Mouse (Mus musculus) lung, postnatal 0 days (tissue): ENCODE results near the gene Zfp472. TPM values are rescaled to one million over a fixed set of nuclear protein-coding genes. Genes with fewer than 3 reads are reported as not detected.

Source experiments
- ATAC-seq: fragments of 200-750 bp; cut with Nextera tagmentation; 2 replicates; pipeline ENCODE4 v1.8.0; 2017; ENCODE audit warnings: moderate library complexity
- DNase-seq: peaks from one replicate; pipeline ENCODE4 v3.0.0-alpha.2; 2016; ENCODE audit warnings: low spot score
- H3K27ac ChIP-seq: fragments of 300-500 bp; sonication (generic); 2 replicates; pipeline ENCODE4 v1.5.1; 2014; ENCODE audit warnings: antibody characterized with exemption, mild to moderate bottlenecking, low read length, mixed read lengths
- H3K27me3 ChIP-seq: fragments of 300-500 bp; sonication (generic); replicated peaks from 2 replicates; pipeline ENCODE4 v1.6.1; 2014; ENCODE audit warnings: low read length, mixed read lengths; ENCODE audit not compliant: insufficient read depth
- H3K36me3 ChIP-seq: fragments of 300-500 bp; sonication (generic); 2 replicates; pipeline ENCODE4 v1.6.1; 2014; ENCODE audit warnings: low read length, mixed read lengths; ENCODE audit not compliant: insufficient read depth
- H3K4me1 ChIP-seq: fragments of 300-500 bp; sonication (generic); 2 replicates; pipeline ENCODE4 v1.6.1; 2014; ENCODE audit warnings: antibody characterized with exemption, low read depth, low read length, mixed read lengths; ENCODE audit not compliant: insufficient read depth
- H3K4me2 ChIP-seq: fragments of 300-500 bp; sonication (generic); replicated peaks from 2 replicates; pipeline ENCODE4 v1.6.1; 2014; ENCODE audit warnings: low read depth, mild to moderate bottlenecking, low read length, moderate library complexity, mixed read lengths
- H3K4me3 ChIP-seq: fragments of 300-500 bp; sonication (generic); 2 replicates; pipeline ENCODE4 v1.5.1; 2014; ENCODE audit warnings: low read depth, low read length
- H3K9ac ChIP-seq: fragments of 300-500 bp; sonication (generic); replicated peaks from 2 replicates; pipeline ENCODE4 v1.6.1; 2014; ENCODE audit warnings: low read depth, mild to moderate bottlenecking
- H3K9me3 ChIP-seq: fragments of 300-500 bp; sonication (generic); 2 replicates; pipeline ENCODE4 v1.6.1; 2016; ENCODE audit warnings: low read length, mixed read lengths
- CTCF ChIP-seq: IDR thresholded peaks from 2 replicates; pipeline ENCODE4 v1.5.1; 2016; ENCODE audit warnings: antibody characterized with exemption, mild to moderate bottlenecking
- EP300 ChIP-seq: IDR thresholded peaks from 2 replicates; pipeline ENCODE4 v1.6.1; 2016; ENCODE audit warnings: antibody characterized with exemption, mild to moderate bottlenecking, control low read depth
- WGBS: fragments of 180-500 bp; shearing (Covaris S2); extraction: QIAGEN DNeasy Blood & Tissue Kit; methylation state at CpG from one replicate; pipeline ENCODE4 v1.1.7; 2014; 5-methylcytosine and 5-hydroxymethylcytosine counted together
- polyA plus RNA-seq: library from polyadenylated mRNA; unstranded; fragments of >200 nt; fragmentation: Nextera tagmentation; extraction: Ambion mirVana; gene quantifications from 2 replicates; pipeline ENCODE4 v1.2.1, GENCODE M21; 2015

Zfp472 gene
- polyA plus RNA-seq, 1 experiment from 2014 or later, result 7.8 TPM

- 85% methylated on average over 5 of the region's 5 CpGs for WGBS
- TF ChIP-seq EP300 (no peak), CTCF (no peak)
- no peak overlapping the region for H3K4me3 ChIP-seq
- ATAC-seq, result no peak
- DNase-seq, result no peak
- no peaks in the 10 kb centered on the region for H3K9me3 ChIP-seq
- H3K4me1 ChIP-seq, result no peaks in the 10 kb centered on the region
- H3K27ac ChIP-seq, result no peak overlapping the region
- H3K36me3 ChIP-seq, result no peaks in the 10 kb centered on the region
- no peak overlapping the region for H3K9ac ChIP-seq
- H3K4me2 ChIP-seq, result no peak overlapping the region
- H3K27me3 ChIP-seq, result no peaks in the 10 kb centered on the region
These were observed 37.8 kb upstream of the Zfp472 start for GRCm38 (mm10) chr17:32927803-32928202.

- no peak overlapping the region for H3K4me2 ChIP-seq
- H3K36me3 ChIP-seq, result no peaks in the 10 kb centered on the region
- DNase-seq (no peak), ATAC-seq (no peak)
- H3K9me3 ChIP-seq, result no peaks in the 10 kb centered on the region
- H3K27ac ChIP-seq, result no peak overlapping the region
- TF ChIP-seq EP300 (no peak), CTCF (no peak)
- 74% methylated on average over 4 of the region's 4 CpGs for WGBS
- no peaks in the 10 kb centered on the region for H3K4me1 ChIP-seq
- H3K9ac ChIP-seq, result no peak overlapping the region
- no peaks in the 10 kb centered on the region for H3K27me3 ChIP-seq
- H3K4me3 ChIP-seq, result no peak overlapping the region
These were observed 25.8 kb upstream of the Zfp472 start for GRCm38 (mm10) chr17:32939831-32940230.

GRCm38 (mm10) chr17:32943661-32944060, 22.0 kb upstream of the Zfp472 start:
- DNase-seq (no peak), ATAC-seq (no peak)
- WGBS, result 86% methylated on average over 3 of the region's 3 CpGs
- H3K27me3 ChIP-seq, result no peaks in the 10 kb centered on the region
- TF ChIP-seq CTCF (no peak), EP300 (no peak)
- H3K4me3 ChIP-seq, result no peak overlapping the region
- no peak overlapping the region for H3K9ac ChIP-seq
- no peak overlapping the region for H3K4me2 ChIP-seq
- peaks cover 12% of the 10 kb centered on the region for H3K4me1 ChIP-seq
- no peak overlapping the region for H3K27ac ChIP-seq
- no peaks in the 10 kb centered on the region for H3K9me3 ChIP-seq
- H3K36me3 ChIP-seq, result no peaks in the 10 kb centered on the region

- peaks cover 12% of the 10 kb centered on the region for H3K4me1 ChIP-seq
- no peak overlapping the region for H3K4me2 ChIP-seq
- H3K9me3 ChIP-seq, result no peaks in the 10 kb centered on the region
- TF ChIP-seq CTCF, result peak; percentile 38
- TF ChIP-seq EP300, result no peak
- H3K36me3 ChIP-seq, result no peaks in the 10 kb centered on the region
- H3K4me3 ChIP-seq, result no peak overlapping the region
- no peak overlapping the region for H3K27ac ChIP-seq
- 64% methylated on average over 3 of the region's 3 CpGs for WGBS
- no peak overlapping the region for H3K9ac ChIP-seq
- H3K27me3 ChIP-seq, result no peaks in the 10 kb centered on the region
- DNase-seq (peak; percentile 19), ATAC-seq (no peak)
These were observed 21.1 kb upstream of the Zfp472 start for GRCm38 (mm10) chr17:32944402-32945035.

- no peaks in the 10 kb centered on the region for H3K36me3 ChIP-seq
- ATAC-seq (peak; percentile 14), DNase-seq (peak; percentile 11)
- peak overlapping the region; percentile 80 for H3K4me2 ChIP-seq
- no peaks in the 10 kb centered on the region for H3K27me3 ChIP-seq
- WGBS, result 31% methylated on average over 9 of the region's 9 CpGs
- H3K9ac ChIP-seq, result peak overlapping the region; percentile 51
- TF ChIP-seq EP300 (no peak), CTCF (no peak)
- peaks cover 12% of the 10 kb centered on the region for H3K4me1 ChIP-seq
- peak overlapping the region; percentile 94 for H3K27ac ChIP-seq
- H3K4me3 ChIP-seq, result peak overlapping the region; percentile 70
- H3K9me3 ChIP-seq, result no peaks in the 10 kb centered on the region
These were observed 18.9 kb upstream of the Zfp472 start for GRCm38 (mm10) chr17:32946716-32947115.

- Histone ChIP-seq H3K4me2 (peak within 1 kb of the TSS; percentile 80), H3K36me3 (no peaks in the 10 kb centered on the region), H3K9ac (peak within 1 kb of the TSS; percentile 51), H3K4me3 (peak within 1 kb of the TSS; percentile 70), H3K4me1 (peaks cover 12% of the 10 kb centered on the region), H3K9me3 (no peaks in the 10 kb centered on the region), H3K27me3 (no peaks in the 10 kb centered on the region), H3K27ac (peak within 1 kb of the TSS; percentile 94)
- DNase-seq, result peak; percentile 97
- TF ChIP-seq CTCF, result no peak
- TF ChIP-seq EP300, result peak; percentile 95
- WGBS, result 8% methylated on average over 12 of the region's 12 CpGs
- ATAC-seq, result peak; percentile 98
These were observed 18.2 kb upstream of the Zfp472 start, which contains the start of gene Cyp4f13 for GRCm38 (mm10) chr17:32947215-32947914. Cyp4f13 (minus strand) TSS chr17:32947402.
